Comparison of ENCODE assay signal across 12 mouse cellular contexts in genomic region chr1:37686953-37687441, GRCm38 (mm10). TPM values are rescaled to one million over a fixed set of nuclear protein-coding genes. Genes with fewer than 3 reads are reported as not detected.
DNase-seq lines count a peak whose midpoint lies in the region; ATAC-seq lines count a peak whose summit lies in the region.
"Had no signal": no experiment of that assay in that cellular context is flagged by ENCODE, and none has a peak within 500 bp of the region (broad histone marks: within the 10 kb centered on the region; RNA-seq: fewer than 3 reads in every experiment).

No protein-coding gene starts in this region.

- WGBS in heart, embryonic 14.5 days, result 54% methylated on average over 15 of the region's 15 CpGs

- ATAC-seq in heart, embryonic 14.5 days (ENCODE audit: insufficient number of reproducible peaks, insufficient read depth, low FRiP score, low read depth), result no peak

- H3K36me3 ChIP-seq in heart, embryonic 14.5 days (ENCODE audit: control insufficient read depth, insufficient read depth, low read length), result no peaks in the 10 kb centered on the region

- peaks cover 14 to 21% of the 10 kb centered on the region in 2 experiments for H3K4me1 ChIP-seq in heart, embryonic 14.5 days (ENCODE audit: control insufficient read depth in 2 of 2, insufficient read depth in 2 of 2, low read length in 2 of 2)

- peak overlapping the region; percentile 70 to 76 for H3K27ac ChIP-seq in heart, embryonic 14.5 days (replicated peaks in 1 of 2; ENCODE audit: control insufficient read depth in 1 of 2, insufficient read depth in 1 of 2, low read depth in 2 of 2, low read length in 2 of 2)
- H3K27ac ChIP-seq: gastrocnemius, adult 2 months; kidney, postnatal 0 days had no signal

- peak overlapping the region; percentile 57 for H3K4me2 ChIP-seq in heart, embryonic 14.5 days (ENCODE audit: low read length)

- no peaks in the 10 kb centered on the region for H3K27me3 ChIP-seq in heart, embryonic 14.5 days (ENCODE audit: control insufficient read depth, insufficient read depth, low read length)

- peak overlapping the region; percentile 0 to 8; a peak in 2 of 4 replicates for H3K4me3 ChIP-seq in heart, embryonic 14.5 days (ENCODE audit: control insufficient read depth in 1 of 2, insufficient read depth in 1 of 2, low read depth in 1 of 2, low read length in 2 of 2)
- H3K4me3 ChIP-seq: gastrocnemius, adult 2 months had no signal

- no peak for DNase-seq in heart, adult 11 months
- peak; percentile 58 for DNase-seq in cerebellum, adult 9-10 months
- peak; percentile 82 for DNase-seq in layer of hippocampus, adult 9-10 months (ENCODE audit: low spot score)
- peak; percentile 47 for DNase-seq in lung, postnatal 25 days (ENCODE audit: low spot score)
- DNase-seq in embryo, embryonic 9.5 days (ENCODE audit: extremely low spot score), result no peak
- DNase-seq in adrenal gland, postnatal 10 days, result no peak
- DNase-seq in T-cell, adult 2 months (ENCODE audit: low spot score), result no peak
- DNase-seq: gastrocnemius, adult 2 months; liver had no signal

- no peak overlapping the region for H3K9ac ChIP-seq in heart, embryonic 14.5 days (ENCODE audit: low read length)

- H3K9me3 ChIP-seq in heart, embryonic 14.5 days (ENCODE audit: control insufficient read depth, low read length), result peaks cover 2% of the 10 kb centered on the region; the same call in 1 of the 2 replicates

RNA-seq across cellular contexts. Expression of gene 2010300C02Rik, which starts 32.9 kb away (rescaled TPM):
- polyA plus RNA-seq in heart, embryonic 14.5 days (2014; fragmentation: Nextera tagmentation; extraction: Ambion mirVana), result 5.1 and 5.3 TPM in 2 replicates
- 1 to 10 TPM; 2.9 TPM for total RNA-seq in adrenal gland, postnatal 10 days (2021)
- total RNA-seq: monocyte, adult 5-6 weeks had no signal

Comparison
In these comparisons a context has a peak if more than half of its experiments do, and no peak if none do; other contexts are left out.
1. DNase-seq: peak in cerebellum, adult 9-10 months (single experiment), layer of hippocampus, adult 9-10 months (single experiment) and lung, postnatal 25 days (single experiment); none in heart, adult 11 months (single experiment), embryo, embryonic 9.5 days (single experiment), adrenal gland, postnatal 10 days (single experiment) and T-cell, adult 2 months (single experiment).